Mouse (Mus musculus) cerebellum, adult 9-10 months (tissue): Measurements from ENCODE around the gene Hist1h1c.
A peak's percentile ranks its signal among the peaks of the same experiment; 100 is the strongest.
"Not testable (repeated sequence)": the region's sequence is repeated elsewhere in the genome, so short reads cannot be mapped to it uniquely, and the experiment has no call there.

Source experiments
- DNase-seq: peaks from one replicate; pipeline ENCODE4 v3.0.0; 2022

Gene Hist1h1c

GRCm38 (mm10) chr13:23717176-23717575 is 21.4 kb upstream of the Hist1h1c start:
- DNase-seq, result no peak

- DNase-seq, result not testable (repeated sequence)
These were observed 20.9 kb upstream of the Hist1h1c start for GRCm38 (mm10) chr13:23717593-23718245.

GRCm38 (mm10) chr13:23724239-23724638 is 14.4 kb upstream of the Hist1h1c start:
- no peak for DNase-seq

- no peak for DNase-seq
These were observed 13.4 kb upstream of the Hist1h1c start for GRCm38 (mm10) chr13:23725213-23725612.

GRCm38 (mm10) chr13:23728472-23729191 is 10.0 kb upstream of the Hist1h1c start:
- no peak for DNase-seq

GRCm38 (mm10) chr13:23729192-23729525 is 9.4 kb upstream of the Hist1h1c start:
- no peak for DNase-seq

- no peak for DNase-seq
These were observed 8.9 kb upstream of the Hist1h1c start for GRCm38 (mm10) chr13:23729706-23730105.

- no peak for DNase-seq
These were observed 8.1 kb upstream of the Hist1h1c start for GRCm38 (mm10) chr13:23730479-23730878.

GRCm38 (mm10) chr13:23732156-23732804 is 6.3 kb upstream of the Hist1h1c start:
- DNase-seq, result peak; percentile 61

- DNase-seq, result peak; percentile 13
These were observed 1.5 kb upstream of the Hist1h1c start for GRCm38 (mm10) chr13:23737091-23737490.

- DNase-seq, result peak; percentile 38
These were observed 567 bp upstream of the Hist1h1c start for GRCm38 (mm10) chr13:23738041-23738440.

GRCm38 (mm10) chr13:23739069-23739921 is 687 bp downstream of the Hist1h1c start:
- DNase-seq, result peak; percentile 93

GRCm38 (mm10) chr13:23739922-23740252 is 1.3 kb downstream of the Hist1h1c start:
- DNase-seq, result no peak

- peak; percentile 23 for DNase-seq
These were observed 1.7 kb downstream of the Hist1h1c start for GRCm38 (mm10) chr13:23740256-23740840.

GRCm38 (mm10) chr13:23740910-23741309 is 2.3 kb downstream of the Hist1h1c start:
- DNase-seq, result no peak

GRCm38 (mm10) chr13:23742007-23742406 is 3.4 kb downstream of the Hist1h1c start:
- DNase-seq, result no peak

GRCm38 (mm10) chr13:23743215-23743614 is 4.6 kb downstream of the Hist1h1c start:
- DNase-seq, result no peak

GRCm38 (mm10) chr13:23743963-23744362 is 5.4 kb downstream of the Hist1h1c start:
- no peak for DNase-seq

GRCm38 (mm10) chr13:23744421-23745380 is 6.1 kb downstream of the Hist1h1c start:
- peak; percentile 27 for DNase-seq

- DNase-seq, result peak; percentile 86
These were observed 7.0 kb downstream of the Hist1h1c start, which contains the start of gene Hist1h3c for GRCm38 (mm10) chr13:23745381-23746161. Hist1h3c (minus strand) TSS chr13:23745602.
